Mouse (Mus musculus) ovary, postnatal 10 days (tissue): ENCODE results near the gene Zbtb45.

ENCODE experiments used
- DNase-seq: peaks from one replicate; pipeline ENCODE4 v3.0.0; 2022; ENCODE audit warnings: low spot score

Zbtb45 gene

DNA sequence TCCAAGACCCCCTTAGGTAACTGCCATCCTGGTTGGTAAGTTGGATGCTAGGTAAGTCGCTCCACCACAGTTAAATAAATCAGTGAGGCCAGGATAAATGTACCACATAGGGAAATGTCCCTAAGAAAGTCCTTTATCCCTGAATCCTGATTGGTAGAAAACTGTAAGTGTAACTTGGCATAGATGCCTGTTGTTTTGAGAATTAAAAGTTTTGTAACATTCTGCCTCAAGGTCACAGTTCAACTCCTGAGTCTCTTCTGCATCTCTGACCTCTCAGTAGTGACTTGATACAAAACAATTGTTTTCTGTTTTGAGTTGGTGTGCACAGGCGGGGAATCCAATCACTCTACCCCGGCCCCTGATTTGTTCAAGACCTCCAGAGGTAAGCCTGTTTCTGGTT lies 11.0 kb downstream of the Zbtb45 start, which contains the start of gene Trim28:
Trim28 (plus strand) TSS at position 264 of the 400 bp plus-strand sequence.
- no peak for DNase-seq

DNA sequence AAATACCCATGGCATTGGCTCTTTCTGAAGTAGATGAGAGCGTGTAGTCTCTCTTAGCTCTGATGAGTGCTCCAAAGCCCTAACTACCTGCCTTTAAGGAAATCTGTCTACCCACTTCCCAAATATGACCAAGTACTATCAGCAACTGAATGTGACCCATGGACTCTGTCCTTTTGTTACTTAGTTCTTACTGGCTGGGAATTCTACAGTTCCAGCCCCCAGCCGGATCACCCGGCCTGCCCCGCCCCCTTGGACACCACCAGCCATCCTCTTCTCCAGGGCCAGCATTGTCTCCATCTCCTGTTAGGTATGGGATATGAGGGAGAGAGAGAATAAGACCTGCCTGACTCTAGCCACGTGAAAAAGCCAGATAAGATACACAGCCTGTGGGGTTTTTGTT lies 11.8 kb downstream of the Zbtb45 start, which contains the start of gene Slc27a5:
Slc27a5 (minus strand) TSS at position 140 of the 400 bp plus-strand sequence.
- DNase-seq = no peak

DNA sequence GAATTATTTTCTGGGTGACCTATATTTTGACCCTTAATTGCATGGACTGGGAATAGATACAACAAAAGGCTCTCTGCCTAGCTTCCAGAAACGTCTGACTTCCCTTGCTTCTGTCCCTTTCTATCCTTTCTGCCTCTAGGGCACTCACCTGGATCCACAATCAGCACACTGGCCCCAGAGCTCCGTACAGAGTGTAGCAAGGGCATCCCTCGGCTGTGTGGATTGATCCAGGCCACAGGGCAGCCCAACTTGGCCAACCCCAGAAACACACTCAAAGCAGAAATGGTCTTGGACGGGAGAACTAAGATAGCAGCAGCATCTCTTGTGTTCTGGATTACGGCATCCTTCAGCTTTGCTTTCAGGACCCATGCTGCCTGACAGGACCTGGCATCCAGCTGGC lies 12.6 kb downstream of the Zbtb45 start:
- DNase-seq = no peak

DNA sequence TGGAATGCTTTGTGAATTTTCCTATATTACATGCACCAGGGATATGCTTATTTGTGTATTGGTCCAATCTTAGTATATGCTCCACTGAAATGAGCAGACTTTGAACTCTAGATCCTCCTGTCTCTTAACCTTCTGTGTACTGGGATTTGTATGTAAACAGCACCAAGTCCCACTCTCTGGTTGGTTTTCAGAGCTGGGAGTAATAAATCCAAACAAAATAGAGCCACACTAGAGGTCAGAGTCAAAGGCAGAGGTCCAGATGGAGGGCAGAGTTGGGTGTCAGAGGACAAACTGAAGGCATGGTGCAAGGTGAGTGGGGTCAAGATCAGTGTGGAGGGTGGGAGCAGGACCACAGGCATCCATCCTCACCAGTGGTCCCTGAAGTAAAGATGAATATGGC lies 14.0 kb downstream of the Zbtb45 start:
- no peak for DNase-seq

DNA sequence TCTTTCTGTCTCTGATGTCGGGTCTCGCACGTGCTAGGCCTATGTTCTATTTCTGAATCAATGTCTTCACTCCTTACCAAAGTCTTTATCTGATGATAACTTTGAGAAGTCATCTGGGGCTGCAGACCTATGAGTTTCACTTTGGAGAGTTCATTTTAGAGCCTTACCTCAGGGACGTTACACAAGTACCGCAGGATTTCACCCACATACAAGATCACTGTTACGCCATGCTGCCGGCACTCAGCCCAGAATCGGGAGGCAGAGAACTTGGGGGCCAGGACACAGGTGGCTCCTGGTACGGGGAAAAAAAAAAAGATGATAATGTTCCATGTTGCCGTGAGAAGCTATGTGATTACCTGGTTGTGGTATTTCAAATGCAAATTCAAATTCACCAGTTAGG lies 16.7 kb downstream of the Zbtb45 start:
- DNase-seq = no peak

DNA sequence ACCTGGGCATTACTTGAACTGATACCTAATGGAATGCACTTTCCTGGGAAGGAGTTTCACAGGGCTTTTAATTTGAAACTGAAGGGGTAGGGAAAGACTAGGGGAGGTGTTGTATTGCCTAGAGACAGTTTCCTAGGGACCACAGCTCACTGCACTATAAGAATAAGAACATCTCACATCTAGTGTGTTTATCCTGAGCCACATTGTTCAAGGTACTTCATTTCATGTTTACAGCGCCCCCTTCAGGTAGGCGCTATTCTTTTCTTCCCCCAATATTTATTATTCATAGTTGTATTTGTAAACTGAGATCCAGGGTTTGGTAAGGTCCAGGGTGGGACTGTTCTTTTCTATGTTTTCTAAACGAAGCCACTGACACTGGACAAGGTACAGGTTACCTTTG lies 17.6 kb downstream of the Zbtb45 start:
- DNase-seq = no peak

DNA sequence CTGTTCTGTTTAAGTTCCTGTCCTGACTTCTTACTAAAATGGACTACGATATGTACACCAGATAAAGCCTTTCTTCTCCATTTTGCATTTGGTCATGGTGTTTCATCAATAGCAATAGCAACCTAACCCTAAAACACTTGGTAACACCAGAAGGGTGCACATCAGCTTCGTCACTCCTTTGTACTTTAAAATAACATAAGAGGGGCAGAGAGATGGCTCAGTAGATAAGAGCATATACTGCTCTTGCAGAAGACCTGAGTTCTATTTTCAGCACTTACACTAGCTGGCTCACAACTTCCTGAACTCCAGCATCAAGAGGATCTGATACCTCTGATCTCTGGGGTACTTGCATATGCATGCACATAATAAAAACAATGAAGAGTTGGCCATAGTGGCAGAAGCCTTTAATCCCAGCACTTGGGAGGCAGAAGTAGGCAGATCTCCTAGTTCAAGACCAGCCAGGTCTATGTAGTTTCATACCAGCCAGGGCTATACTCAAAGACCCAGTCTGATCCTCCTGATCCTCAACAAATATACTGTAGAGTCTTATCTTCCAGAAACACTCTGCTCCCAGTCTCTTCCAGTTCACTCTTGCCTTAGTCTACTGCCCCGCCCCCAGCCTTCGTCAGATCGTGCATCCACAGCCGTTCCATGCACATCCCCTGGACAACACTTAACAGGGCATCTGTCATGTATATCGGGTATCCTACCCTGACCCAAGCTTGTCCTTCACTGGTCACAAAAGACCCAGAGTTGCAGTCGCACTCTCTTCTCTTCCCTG lies 22.2 kb downstream of the Zbtb45 start:
- no peak for DNase-seq

DNA sequence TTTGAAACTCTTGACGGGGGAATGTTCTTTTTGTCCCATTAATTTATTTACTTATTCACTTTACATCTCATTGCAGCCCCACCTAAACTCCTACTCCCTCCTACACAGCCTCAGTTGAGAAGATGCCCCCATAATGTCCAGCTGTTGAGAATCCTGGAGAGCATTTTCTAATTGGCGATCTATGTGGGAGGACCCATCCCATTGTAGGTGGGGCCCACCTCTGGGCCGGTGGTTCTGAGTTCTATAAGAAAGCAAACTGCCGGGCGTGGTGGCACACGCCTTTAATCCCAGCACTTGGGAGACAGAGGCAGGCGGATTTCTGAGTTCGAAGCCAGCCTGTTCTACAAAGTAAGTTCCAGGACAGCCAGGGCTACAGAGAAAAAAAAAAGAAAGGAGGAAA lies 22.9 kb downstream of the Zbtb45 start:
- DNase-seq = no peak

DNA sequence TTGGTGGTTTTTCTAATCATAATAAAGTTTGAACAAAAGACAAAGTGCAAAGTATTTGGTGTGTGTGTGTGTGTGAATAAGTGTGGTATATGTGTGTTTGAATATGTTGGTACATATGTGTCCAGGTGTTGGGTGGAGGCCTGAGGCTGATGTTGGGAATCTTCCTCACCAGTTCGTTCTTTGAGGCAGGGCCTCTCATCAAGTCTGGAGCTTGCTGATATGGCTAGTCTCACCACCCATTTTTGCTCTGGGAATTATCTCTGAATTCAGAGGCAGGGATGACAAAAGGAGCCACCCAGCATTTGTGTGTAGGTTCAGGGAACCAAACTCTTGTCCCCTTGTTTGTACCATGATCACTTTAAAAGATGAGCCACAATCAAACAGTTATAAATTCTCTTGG lies 24.1 kb downstream of the Zbtb45 start:
- DNase-seq = no peak

DNA sequence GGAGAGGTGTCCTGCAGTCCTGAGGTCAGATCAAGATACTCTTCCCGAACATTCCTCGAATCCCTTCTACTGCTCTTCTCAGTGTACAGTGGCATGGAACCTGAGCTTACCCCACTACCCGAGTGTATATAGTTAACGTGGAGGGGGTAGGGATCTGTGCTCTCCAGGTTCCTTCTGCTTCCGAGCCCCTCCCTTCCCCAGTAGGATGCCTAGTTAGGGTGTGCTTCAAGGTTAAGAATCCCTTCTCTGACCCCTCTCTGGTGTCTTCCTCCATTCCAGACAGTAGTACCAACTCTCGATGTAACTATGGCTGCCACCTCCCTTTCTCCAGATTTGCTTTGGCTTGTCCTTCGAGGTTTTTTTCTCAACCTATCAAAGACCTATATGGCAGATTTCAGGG lies 29.5 kb downstream of the Zbtb45 start:
- no peak for DNase-seq

DNA sequence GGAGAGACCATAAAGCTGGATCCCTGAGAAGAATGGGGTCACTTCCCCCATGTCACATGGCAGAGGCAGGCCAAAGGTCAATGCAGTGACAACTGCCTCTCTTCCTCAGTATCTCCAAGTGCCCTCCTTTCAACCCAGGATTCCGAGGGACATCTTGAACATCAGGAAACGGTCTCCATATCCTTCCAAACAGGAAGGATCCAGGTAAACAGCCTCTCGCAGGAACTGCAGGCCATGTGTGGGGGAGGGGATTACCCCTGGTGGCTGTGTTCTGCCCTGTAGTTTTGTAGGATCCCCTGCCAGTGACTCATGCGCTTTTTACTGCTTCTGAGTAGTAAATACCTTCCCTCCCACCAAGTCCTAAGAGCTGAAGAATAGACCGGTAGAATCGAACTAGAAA lies 30.1 kb downstream of the Zbtb45 start:
- DNase-seq = no peak

DNA sequence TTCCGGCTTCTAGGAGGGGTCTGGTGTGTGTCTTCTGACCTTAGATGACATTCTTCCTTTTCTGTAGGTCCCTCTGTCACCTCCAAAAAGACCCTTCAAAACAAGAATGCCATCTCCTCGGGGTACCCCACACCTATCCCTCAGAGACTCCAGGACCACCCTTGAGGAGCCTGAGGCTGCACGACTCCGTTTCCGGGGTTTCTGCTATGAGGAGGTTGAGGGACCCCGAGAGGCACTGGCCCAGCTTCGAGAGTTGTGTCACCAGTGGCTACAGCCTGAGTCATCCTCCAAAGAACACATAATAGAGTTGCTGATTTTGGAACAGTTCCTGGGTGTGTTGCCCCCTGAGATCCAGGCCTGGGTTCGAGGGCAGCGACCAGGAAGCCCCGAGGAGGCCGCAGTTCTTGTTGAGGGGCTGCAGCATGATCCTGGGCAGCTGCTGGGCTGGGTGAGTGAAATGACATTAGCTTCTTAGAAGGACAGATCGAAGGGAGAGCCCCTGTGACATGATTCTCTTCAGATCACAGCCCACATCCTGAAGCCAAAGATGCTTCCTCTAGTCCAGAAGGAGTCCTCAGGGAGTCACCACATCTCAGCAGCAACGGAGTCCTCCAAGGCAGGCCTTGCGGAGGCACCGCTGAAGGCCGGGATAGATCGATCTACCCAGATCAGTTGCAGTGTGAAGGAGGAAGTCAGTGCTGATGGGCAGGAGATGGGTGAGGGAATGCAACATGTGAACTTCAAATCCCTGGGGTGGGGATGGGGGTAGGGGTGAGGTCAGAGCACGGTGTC lies 30.7 kb downstream of the Zbtb45 start:
- DNase-seq = no peak

DNA sequence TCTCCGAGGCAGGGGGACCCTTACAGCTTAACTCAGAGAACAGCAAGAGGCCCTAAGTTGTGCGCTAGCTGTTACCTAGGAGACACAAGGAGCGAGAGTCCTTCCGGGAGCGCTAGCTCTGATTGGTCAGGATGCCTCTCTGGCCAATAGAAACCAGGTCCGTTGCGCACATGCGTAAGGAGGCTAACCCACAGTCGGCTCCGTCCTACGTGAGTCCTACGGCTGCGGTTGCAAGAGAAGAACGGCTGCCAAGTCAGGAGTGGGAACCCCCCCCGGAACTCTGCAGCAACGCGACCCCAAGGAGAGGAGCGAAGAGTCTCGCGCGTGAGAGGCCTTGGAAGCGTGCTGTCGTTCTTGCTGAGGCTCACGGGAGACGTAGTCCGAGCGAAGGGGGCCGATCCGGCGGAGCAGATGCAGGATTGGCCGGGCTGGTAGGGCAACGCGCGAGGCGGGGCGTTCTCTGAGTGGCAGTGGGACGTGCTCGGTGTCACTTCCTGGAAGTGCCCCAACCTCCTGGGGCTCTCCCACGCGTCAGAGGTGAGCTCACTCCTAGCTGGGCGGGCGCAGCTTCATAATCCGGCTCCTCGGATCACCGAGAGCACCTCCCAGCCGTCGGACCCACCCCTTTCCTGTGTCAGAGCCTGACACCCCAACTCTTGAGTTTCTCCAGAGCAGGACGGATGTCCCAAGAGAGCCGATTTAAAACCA lies 32.0 kb downstream of the Zbtb45 start, which contains the start of gene Zfp446:
Zfp446 (plus strand) TSS at position 167 of the 708 bp plus-strand sequence.
- DNase-seq = peak; percentile 92

DNA sequence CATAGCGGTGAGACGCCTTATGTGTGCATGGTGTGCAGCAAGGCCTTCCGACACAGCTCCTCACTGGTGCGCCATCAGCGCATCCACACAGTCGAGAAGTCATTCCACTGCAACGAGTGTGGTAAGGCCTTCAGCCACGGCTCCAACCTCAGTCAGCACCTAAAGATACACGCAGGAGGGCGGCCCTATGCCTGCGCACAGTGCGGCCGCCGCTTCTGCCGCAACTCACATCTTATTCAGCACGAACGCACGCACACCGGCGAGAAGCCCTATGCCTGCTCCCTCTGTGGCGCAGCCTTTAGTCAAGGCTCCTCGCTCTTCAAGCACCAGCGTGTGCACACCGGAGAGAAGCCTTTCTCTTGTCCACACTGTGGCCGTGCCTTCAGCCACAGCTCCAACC lies 38.9 kb downstream of the Zbtb45 start:
- no peak for DNase-seq

DNA sequence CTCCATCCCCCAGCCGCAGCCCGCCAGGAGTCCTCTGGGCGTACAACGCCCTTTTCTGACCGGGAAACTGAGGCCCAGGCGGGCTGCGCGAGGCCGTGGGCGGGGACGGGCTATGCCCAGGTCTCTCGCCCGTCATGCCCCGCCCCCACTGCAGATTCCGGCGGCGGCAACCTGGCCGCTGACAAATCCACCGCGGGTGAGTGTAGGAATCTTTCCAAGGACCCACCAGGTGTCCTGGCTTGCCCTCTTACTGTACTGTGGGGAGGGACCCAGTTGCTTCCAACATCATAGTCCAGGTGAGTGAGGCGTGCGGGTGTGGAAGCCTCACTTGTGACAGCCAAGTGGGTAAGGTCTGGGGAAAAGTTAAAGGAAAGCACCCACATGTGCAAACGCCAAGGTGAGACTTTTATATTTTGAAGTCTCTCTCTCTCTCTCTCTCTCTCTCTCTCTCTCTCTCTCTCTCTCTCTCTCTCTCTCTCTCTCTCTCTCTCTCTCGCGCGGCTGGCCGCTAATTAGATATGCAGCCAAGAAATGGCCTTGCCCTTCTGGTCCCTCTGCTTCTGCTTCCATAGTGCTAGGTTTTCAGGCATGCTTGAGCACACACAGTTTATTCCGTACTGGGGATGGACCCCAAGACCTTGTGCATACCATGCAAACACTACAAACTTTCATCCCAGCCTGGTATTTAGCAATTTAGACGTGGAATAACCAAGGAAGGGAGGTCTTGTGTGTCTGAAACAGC lies 43.6 kb downstream of the Zbtb45 start:
- peak; percentile 30 for DNase-seq

DNA sequence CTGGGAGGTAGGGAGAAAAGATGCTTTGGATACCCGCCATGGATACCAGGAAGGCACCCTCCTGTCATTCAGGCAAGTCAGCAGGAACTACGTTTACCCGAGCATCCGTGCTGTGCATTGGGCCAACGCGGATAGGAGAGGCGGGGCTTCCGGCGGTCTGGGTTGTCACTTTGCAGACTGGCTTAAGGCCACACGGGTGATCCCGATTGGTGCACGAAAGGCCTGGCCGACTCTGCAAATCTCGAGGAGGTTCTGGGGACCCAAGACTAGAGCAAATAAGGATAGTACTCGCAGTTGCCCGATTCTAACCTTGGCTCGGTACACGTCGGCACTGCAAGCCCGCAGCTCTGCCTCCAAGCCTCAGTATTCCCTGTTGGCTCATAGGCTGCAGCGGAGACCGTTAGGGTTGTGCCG lies 44.1 kb downstream of the Zbtb45 start, which contains the start of gene Zfp324:
Zfp324 (plus strand) TSS at position 161 of the 414 bp plus-strand sequence.
- DNase-seq = peak; percentile 72

DNA sequence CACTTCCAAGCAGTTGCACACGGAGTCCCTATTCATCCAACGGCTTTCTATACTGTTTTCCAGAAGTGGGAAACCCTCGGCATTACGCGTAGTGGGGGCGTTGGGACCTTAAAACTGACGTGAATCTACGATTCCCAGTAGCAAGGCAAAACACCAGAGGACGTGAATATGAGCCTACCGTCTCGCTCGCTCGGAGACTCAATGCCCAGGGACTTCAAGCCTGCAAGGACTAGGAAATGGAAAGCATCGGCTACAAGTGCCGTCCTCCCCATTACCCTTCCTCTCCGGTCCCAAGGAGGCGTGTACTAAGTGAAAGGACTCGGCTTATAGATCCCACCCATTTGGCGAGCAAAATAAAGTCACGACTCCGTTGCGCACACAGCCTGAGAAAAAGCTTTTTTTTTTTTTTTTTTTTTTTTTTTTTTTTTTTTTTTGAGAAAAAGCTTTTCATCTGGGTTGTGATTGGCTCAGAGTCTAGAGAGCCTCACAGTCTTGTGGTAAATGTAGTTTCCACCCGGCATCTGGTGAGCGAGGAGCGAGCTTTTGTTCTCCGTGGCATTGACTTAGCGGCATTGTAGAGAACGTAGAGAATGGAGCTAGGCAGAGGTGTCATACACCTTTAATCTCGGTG lies 48.2 kb downstream of the Zbtb45 start:
- DNase-seq = peak; percentile 18

DNA sequence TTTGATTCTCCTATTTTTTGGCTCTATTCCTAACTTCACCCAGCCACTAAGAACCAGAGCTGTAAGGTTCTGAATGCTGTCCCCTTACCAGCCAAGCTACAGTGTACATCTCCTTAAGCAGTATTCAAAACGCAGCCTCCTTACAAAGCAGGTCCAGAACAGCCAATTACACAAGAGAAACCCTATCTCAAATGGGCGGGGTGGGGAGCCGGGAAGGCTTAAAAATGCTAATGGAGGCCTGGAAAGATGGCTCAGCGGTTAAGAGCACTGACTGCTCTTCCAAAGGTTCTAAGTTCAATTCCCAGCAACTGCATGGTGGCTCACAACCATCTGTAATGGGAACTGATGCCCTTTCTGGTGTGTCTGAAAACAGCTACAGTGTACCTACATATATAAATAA lies 50.1 kb downstream of the Zbtb45 start:
- no peak for DNase-seq

DNA sequence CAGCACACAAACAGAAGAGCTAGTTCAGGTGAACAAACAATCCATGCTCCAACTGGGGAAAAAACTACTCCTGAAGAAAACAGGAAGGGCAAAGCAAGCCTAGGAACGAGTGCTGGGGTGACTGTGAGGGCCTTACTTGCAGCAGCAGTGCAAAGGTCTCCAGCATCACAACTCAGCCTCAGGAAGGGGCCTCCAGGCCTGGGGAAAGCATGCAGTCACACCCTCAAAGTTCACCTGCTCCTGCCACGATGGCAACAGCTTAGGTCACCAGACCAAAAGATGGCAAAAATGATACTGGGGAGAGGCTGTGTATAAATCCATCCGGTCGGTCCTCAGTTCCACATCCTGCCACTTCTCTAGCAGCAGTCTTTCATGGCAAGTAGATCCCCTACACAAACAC lies 50.9 kb downstream of the Zbtb45 start:
- DNase-seq = no peak

DNA sequence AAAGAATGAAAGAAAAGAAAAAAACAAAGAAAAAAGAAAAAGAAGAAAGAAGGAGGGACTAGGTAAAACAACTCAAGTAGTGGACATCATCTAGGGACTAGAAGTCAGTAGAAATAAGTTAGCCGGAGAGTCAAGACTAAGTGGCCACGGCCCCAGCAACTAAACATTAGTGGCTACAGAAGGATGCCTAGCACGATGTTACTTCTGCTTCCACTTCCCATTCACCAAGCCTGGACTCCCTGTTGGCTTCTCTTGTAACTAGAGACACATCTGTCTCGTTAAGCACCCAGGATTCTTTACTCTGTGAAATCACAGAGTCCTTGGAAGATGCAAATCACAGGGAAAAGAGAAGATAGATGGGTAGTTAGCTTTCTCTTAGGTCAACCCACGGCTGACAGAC lies 52.3 kb downstream of the Zbtb45 start:
- DNase-seq = no peak

DNA sequence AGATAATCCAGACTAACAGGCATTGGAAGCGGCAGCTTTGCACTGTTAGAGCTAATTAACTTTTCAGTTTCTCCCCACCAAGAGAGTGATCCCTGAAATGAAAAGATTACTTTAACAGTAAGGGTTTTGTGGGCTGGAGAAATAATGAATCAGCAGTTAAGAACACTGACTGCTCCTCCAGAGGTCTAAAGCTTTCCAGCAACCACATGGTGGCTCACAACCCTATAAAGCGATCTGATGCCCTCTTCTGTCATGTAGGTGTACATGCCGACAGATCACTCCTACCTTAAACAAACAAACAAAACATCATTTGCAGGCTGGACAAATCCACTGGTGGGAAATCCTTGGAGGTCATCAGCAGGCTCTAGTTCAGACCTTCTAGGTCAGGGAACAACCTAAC lies 54.9 kb downstream of the Zbtb45 start:
- no peak for DNase-seq
